Mouse (Mus musculus) ovary, adult 2 months (tissue): ENCODE results near the gene Cfap298. TPM values are rescaled to one million over a fixed set of nuclear protein-coding genes. Genes with fewer than 3 reads are reported as not detected.

Experiments
- polyA plus RNA-seq: library from polyadenylated mRNA; depleted of rRNA; stranded (reverse); fragments of >200 nt; gene quantifications from 2 replicates; pipeline ENCODE4 v1.2.3, GENCODE M21; 2012; rRNA removed

The Cfap298 gene
- 30.0 and 69.2 TPM in 2 replicates for polyA plus RNA-seq

DNA sequence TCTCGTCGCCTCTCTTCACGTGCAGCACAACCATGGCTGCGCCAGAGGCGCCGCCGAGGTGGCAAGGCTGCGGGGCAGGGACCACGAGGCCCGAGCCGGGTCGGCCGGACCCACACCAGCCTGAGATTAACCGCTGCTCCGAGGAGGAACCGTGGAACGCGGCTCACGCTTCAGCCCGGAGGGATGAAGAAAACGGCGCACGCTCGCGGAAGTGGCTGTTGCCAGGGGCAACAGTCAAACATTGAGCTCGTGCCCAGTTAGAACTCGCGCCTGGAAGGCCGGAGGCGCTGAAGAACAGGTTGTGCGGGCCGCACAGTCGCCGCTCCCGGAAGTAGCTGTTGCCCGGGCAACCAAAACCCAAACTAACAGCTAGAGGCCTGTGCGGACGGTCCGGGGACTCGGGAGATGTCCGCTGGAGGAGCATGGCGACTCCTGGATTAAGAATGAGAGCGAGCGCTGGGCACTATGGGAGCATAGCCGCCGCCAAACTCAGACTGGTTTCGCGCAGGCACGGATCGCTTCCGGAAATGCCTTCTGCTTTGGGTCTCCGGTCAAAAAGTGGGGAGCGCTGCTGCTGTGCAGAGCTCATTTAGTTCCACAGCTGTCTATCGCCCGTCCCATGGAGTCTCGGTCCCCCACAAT lies at the start of gene Cfap298:
TSS of gene Cfap298 (minus strand) at position 428 of the 642 bp plus-strand sequence.

Other genes starting within 250 kb of the Cfap298 start
- 25.4 and 34.5 TPM in 2 replicates for gene Mis18a, start 207.7 kb downstream of the Cfap298 start, polyA plus RNA-seq
- gene Mrap, start 196.9 kb downstream of the Cfap298 start, polyA plus RNA-seq = 162 and 216 TPM in 2 replicates
- gene Urb1, start 124.7 kb downstream of the Cfap298 start, polyA plus RNA-seq = 6.5 and 8.4 TPM in 2 replicates
- gene Eva1c, start 108.4 kb downstream of the Cfap298 start, polyA plus RNA-seq = 8.9 and 10.4 TPM in 2 replicates
- gene Synj1, start 76.2 kb upstream of the Cfap298 start, polyA plus RNA-seq = 14.8 and 25.8 TPM in 2 replicates
- gene Paxbp1, start 109.4 kb upstream of the Cfap298 start, polyA plus RNA-seq = 13.3 and 14.4 TPM in 2 replicates
- gene 4932438H23Rik, start 160.0 kb upstream of the Cfap298 start, polyA plus RNA-seq = 1.2 and 1.5 TPM in 2 replicates